Mouse (Mus musculus) urinary bladder, postnatal 0 days (tissue): ENCODE measurements around the gene Nrros. TPM values are rescaled to one million over a fixed set of nuclear protein-coding genes. Genes with fewer than 3 reads are reported as not detected.

Experiments used
- polyA plus RNA-seq: library from polyadenylated mRNA; unstranded; fragments of >200 nt; fragmentation: Nextera tagmentation; extraction: Ambion mirVana; gene quantifications from 2 replicates; pipeline ENCODE4 v1.2.1, GENCODE M21; 2015

The Nrros gene
- 13.7 and 16.6 TPM in 2 replicates for polyA plus RNA-seq

DNA sequence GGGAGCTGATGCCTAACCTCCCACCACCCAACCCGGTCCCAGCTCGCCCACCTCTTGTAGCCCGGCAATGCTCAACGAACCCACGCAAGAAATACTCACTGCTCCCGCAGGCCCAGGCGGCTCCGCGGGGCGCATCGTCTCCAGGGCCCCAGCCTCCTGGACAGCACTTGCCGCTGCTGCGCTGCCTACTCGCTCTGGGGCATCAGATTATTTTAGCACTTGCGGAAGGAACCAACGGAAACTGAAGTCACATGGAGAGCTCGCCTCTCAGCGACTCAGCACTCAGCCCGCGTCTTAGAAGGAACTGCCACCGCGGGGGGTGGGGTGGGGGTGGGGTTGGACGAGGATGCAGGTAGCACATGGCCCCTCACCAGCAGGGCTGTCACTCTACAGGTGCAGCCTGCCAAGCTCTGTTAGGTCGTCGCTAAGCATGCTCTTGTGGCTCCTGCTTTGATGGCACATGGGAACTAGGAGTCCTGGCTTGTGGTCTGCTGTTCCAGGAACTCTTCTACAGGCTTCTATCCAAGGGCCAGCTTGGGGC is at the start of gene Nrros:
Gene Nrros, minus strand, starts transcription at position 314 of the 541 bp plus-strand sequence.

DNA sequence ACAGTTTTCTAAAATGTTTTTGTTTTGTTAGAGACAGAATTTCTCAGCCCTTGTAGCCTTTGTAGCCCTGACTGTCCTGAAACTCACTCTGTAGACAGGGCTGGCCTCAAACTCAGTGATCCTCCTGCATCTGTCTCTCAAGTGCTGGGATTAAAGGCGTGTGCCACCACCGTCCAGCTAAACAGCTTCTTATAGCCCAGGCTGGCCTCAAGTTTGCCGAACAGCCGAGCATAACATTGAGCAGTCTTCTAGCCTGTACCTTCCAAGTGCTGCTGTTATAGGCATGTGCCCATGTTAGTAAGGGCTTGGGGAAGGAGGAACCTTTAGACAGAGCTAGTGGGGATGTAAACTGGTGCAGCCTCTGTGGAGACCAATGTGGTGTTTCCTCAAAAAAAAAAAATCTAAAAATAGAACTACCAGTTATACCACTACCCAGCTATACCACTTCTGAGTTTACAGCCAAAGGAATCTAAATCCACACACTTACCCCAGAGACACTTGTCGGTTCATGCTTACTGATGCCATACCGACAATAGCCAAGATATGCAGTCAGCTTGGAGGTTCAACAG is 14.0 kb upstream of the Nrros start, which contains the start of gene Bex6:
Gene Bex6, plus strand, starts transcription at position 491 of the 569 bp plus-strand sequence.

GRCm38 (mm10) chr16:32099638-32100150 is 65.7 kb downstream of the Nrros start, which contains the start of the genes Pigx and Cep19:
TSS of gene Pigx (minus strand) at chr16:32099740.
TSS of gene Cep19 (plus strand) at chr16:32099800.

Other genes starting within 250 kb of the Nrros start
- gene Pigz, start 231.7 kb downstream of the Nrros start, polyA plus RNA-seq: 2.4 and 3.4 TPM in 2 replicates
- 80.0 and 93.9 TPM in 2 replicates for gene 0610012G03Rik, start 217.1 kb downstream of the Nrros start, polyA plus RNA-seq
- gene Ncbp2, start 217.1 kb downstream of the Nrros start, polyA plus RNA-seq: 46.7 and 65.2 TPM in 2 replicates
- 7.5 and 9.4 TPM in 2 replicates for gene Senp5, start 162.3 kb downstream of the Nrros start, polyA plus RNA-seq
- 32.3 and 38.3 TPM in 2 replicates for gene Pak2, start 86.3 kb downstream of the Nrros start, polyA plus RNA-seq
- 68.3 and 74.3 TPM in 2 replicates for gene Pigx, start 65.9 kb downstream of the Nrros start, polyA plus RNA-seq
- 11.6 and 12.2 TPM in 2 replicates for gene Cep19, start 65.8 kb downstream of the Nrros start, polyA plus RNA-seq
- not detected in 2 replicates for gene Bex6, start 14.2 kb upstream of the Nrros start, polyA plus RNA-seq
- 5.7 and 7.4 TPM in 2 replicates for gene Fbxo45, start 81.6 kb upstream of the Nrros start, polyA plus RNA-seq
- 11.9 and 13.8 TPM in 2 replicates for gene Wdr53, start 81.6 kb upstream of the Nrros start, polyA plus RNA-seq
- not detected in 2 replicates for gene Smco1, start 105.9 kb upstream of the Nrros start, polyA plus RNA-seq
- gene Rnf168, start 111.9 kb upstream of the Nrros start, polyA plus RNA-seq: 15.5 and 18.5 TPM in 2 replicates
- gene Ubxn7, start 166.7 kb upstream of the Nrros start, polyA plus RNA-seq: 6.7 and 10.8 TPM in 2 replicates
- gene Tm4sf19, start 234.9 kb upstream of the Nrros start, polyA plus RNA-seq: not detected in 2 replicates